Mouse (Mus musculus): ENCODE results near the gene Ctnna2.

Ctnna2 gene

GRCm38 (mm10) chr6:77582568-77582967 is 396.9 kb downstream of the Ctnna2 start:
- no peak for DNase-seq (ENCODE audit: low spot score)

- no peak for DNase-seq (ENCODE audit: low spot score)
These were observed 398.6 kb downstream of the Ctnna2 start for GRCm38 (mm10) chr6:77580926-77581325.

- DNase-seq (ENCODE audit: low spot score) = no peak
These were observed 400.9 kb downstream of the Ctnna2 start for GRCm38 (mm10) chr6:77578612-77579011.

- DNase-seq (ENCODE audit: low spot score) = no peak
These were observed 401.9 kb downstream of the Ctnna2 start for GRCm38 (mm10) chr6:77577585-77577984.

GRCm38 (mm10) chr6:77572614-77573013 is 406.9 kb downstream of the Ctnna2 start:
- DNase-seq (ENCODE audit: low spot score) = peak; percentile 42

- DNase-seq (ENCODE audit: low spot score) = no peak
These were observed 409.6 kb downstream of the Ctnna2 start for GRCm38 (mm10) chr6:77569851-77570250.

GRCm38 (mm10) chr6:77556181-77556580 is 423.3 kb downstream of the Ctnna2 start:
- no peak for DNase-seq (ENCODE audit: low spot score)

- DNase-seq (ENCODE audit: low spot score) = no peak
These were observed 442.3 kb downstream of the Ctnna2 start for GRCm38 (mm10) chr6:77537055-77537807.

- DNase-seq (ENCODE audit: low spot score) = no peak
These were observed 451.9 kb downstream of the Ctnna2 start for GRCm38 (mm10) chr6:77527636-77528035.

- DNase-seq (ENCODE audit: low spot score) = no peak
These were observed 457.7 kb downstream of the Ctnna2 start for GRCm38 (mm10) chr6:77521836-77522235.

- no peak for DNase-seq (ENCODE audit: low spot score)
These were observed 463.0 kb downstream of the Ctnna2 start for GRCm38 (mm10) chr6:77516515-77516914.

- DNase-seq (ENCODE audit: low spot score) = no peak
These were observed 467.7 kb downstream of the Ctnna2 start for GRCm38 (mm10) chr6:77511805-77512204.

- no peak for DNase-seq (ENCODE audit: low spot score)
These were observed 487.8 kb downstream of the Ctnna2 start for GRCm38 (mm10) chr6:77491721-77492120.

GRCm38 (mm10) chr6:77486658-77487057 is 492.8 kb downstream of the Ctnna2 start:
- no peak for DNase-seq (ENCODE audit: low spot score)

- DNase-seq (ENCODE audit: low spot score) = no peak
These were observed 497.4 kb downstream of the Ctnna2 start for GRCm38 (mm10) chr6:77482081-77482480.

- peak; percentile 37 for DNase-seq (ENCODE audit: low spot score)
These were observed 504.1 kb downstream of the Ctnna2 start for GRCm38 (mm10) chr6:77475354-77475753.

GRCm38 (mm10) chr6:77473256-77473655 is 506.2 kb downstream of the Ctnna2 start:
- no peak for DNase-seq (ENCODE audit: low spot score)

GRCm38 (mm10) chr6:77468058-77468457 is 511.4 kb downstream of the Ctnna2 start:
- no peak for DNase-seq (ENCODE audit: low spot score)

GRCm38 (mm10) chr6:77462737-77463136 is 516.8 kb downstream of the Ctnna2 start:
- no peak for DNase-seq (ENCODE audit: low spot score)

- DNase-seq (ENCODE audit: low spot score) = no peak
These were observed 521.6 kb downstream of the Ctnna2 start for GRCm38 (mm10) chr6:77457919-77458318.

- DNase-seq (ENCODE audit: low spot score) = no peak
These were observed 532.6 kb downstream of the Ctnna2 start for GRCm38 (mm10) chr6:77446861-77447260.

- DNase-seq (ENCODE audit: low spot score) = no peak
These were observed 535.6 kb downstream of the Ctnna2 start for GRCm38 (mm10) chr6:77443906-77444305.

GRCm38 (mm10) chr6:77441051-77441450 is 538.4 kb downstream of the Ctnna2 start:
- no peak for DNase-seq (ENCODE audit: low spot score)

- DNase-seq (ENCODE audit: low spot score) = no peak
These were observed 549.1 kb downstream of the Ctnna2 start for GRCm38 (mm10) chr6:77430381-77430780.

All from testis, postnatal 10 days (tissue).